Mouse (Mus musculus) lung, embryonic 16.5 days (tissue): ENCODE data around the gene Sgce. TPM values are rescaled to one million over a fixed set of nuclear protein-coding genes. Genes with fewer than 3 reads are reported as not detected.
"Not testable (repeated sequence)": the region's sequence is repeated elsewhere in the genome, so short reads cannot be mapped to it uniquely, and the experiment has no call there.

Experiments used
- ATAC-seq: fragments of 200-750 bp; cut with Nextera tagmentation; 2 replicates; pipeline ENCODE4 v1.8.0; 2017; ENCODE audit warnings: low read depth, mild to moderate bottlenecking, moderate library complexity
- H3K27ac ChIP-seq: fragments of 300-500 bp; sonication (generic); 2 replicates; pipeline ENCODE4 v1.5.1; 2014; ENCODE audit warnings: mild to moderate bottlenecking, control low read depth, low read length
- H3K27me3 ChIP-seq: fragments of 300-500 bp; sonication (generic); 2 replicates; pipeline ENCODE4 v1.6.1; 2014; ENCODE audit warnings: low read depth, low read length, mixed read lengths; ENCODE audit not compliant: control insufficient read depth, insufficient read depth
- H3K36me3 ChIP-seq: fragments of 300-500 bp; sonication (generic); 2 replicates; pipeline ENCODE4 v1.6.1; 2014; ENCODE audit warnings: low read length; ENCODE audit not compliant: control insufficient read depth, insufficient read depth
- H3K4me1 ChIP-seq: fragments of 300-500 bp; sonication (generic); replicated peaks from 2 replicates; pipeline ENCODE4 v1.6.1; 2014; ENCODE audit warnings: low read length, mixed read lengths; ENCODE audit not compliant: control insufficient read depth, insufficient read depth
- H3K4me2 ChIP-seq: fragments of 300-500 bp; sonication (generic); 2 replicates; pipeline ENCODE4 v1.6.1; 2014; ENCODE audit warnings: low read depth, low read length, control low read depth
- H3K4me3 ChIP-seq: fragments of 300-500 bp; sonication (generic); 2 replicates; pipeline ENCODE4 v1.5.1; 2014; ENCODE audit warnings: mild to moderate bottlenecking, low read length, control low read depth
- H3K9ac ChIP-seq: fragments of 300-500 bp; sonication (generic); 2 replicates; pipeline ENCODE4 v1.6.1; 2014; ENCODE audit warnings: low read length, control low read depth
- H3K9me3 ChIP-seq: fragments of 300-500 bp; sonication (generic); 2 replicates; pipeline ENCODE4 v1.6.1; 2016; ENCODE audit warnings: low read length; ENCODE audit not compliant: control insufficient read depth
- WGBS: fragments of 180-500 bp; shearing (Covaris S2); extraction: QIAGEN DNeasy Blood & Tissue Kit; methylation state at CpG from one replicate; pipeline ENCODE4 v1.1.7; 2014; 5-methylcytosine and 5-hydroxymethylcytosine counted together
- polyA plus RNA-seq: library from polyadenylated mRNA; unstranded; fragments of >200 nt; fragmentation: Nextera tagmentation; extraction: Ambion mirVana; gene quantifications from 2 replicates; pipeline ENCODE4 v1.2.1, GENCODE M21; 2015

Sgce gene
- polyA plus RNA-seq, 1 experiment from 2014 or later = 78.0 TPM

- ATAC-seq = no peak
- Histone ChIP-seq H3K9me3 (no peaks in the 10 kb centered on the region), H3K36me3 (no peaks in the 10 kb centered on the region), H3K9ac (no peak overlapping the region), H3K4me1 (no peaks in the 10 kb centered on the region), H3K4me3 (no peak overlapping the region), H3K27me3 (no peaks in the 10 kb centered on the region), H3K27ac (no peak overlapping the region), H3K4me2 (no peak overlapping the region)
- 94% methylated on average over 1 of the region's 1 CpGs for WGBS
Measured at GRCm38 (mm10) chr6:4677356-4677761, 69.6 kb downstream of the Sgce start.

DNA sequence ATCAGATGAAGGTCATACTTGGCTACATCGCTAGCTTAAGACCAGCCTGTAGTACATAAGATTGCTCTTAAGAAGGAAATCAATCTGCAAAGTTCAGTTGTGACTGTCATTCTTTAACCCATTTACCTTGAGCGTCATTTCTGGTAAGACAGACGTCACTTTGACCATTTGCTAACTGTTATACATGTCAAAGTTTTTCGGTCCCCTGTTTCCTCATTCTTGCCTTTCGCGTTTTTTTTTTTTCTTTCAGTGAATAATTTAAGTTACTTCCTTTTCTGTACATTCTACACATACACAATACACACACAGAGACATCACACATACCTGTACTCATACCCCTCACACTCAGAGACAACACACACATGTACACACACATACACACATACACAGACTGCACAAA, 81.9 kb downstream of the Sgce start:
- Histone ChIP-seq H3K36me3 (no peaks in the 10 kb centered on the region), H3K4me1 (no peaks in the 10 kb centered on the region), H3K9me3 (no peaks in the 10 kb centered on the region), H3K4me3 (no peak overlapping the region), H3K4me2 (no peak overlapping the region), H3K27me3 (no peaks in the 10 kb centered on the region), H3K9ac (no peak overlapping the region), H3K27ac (no peak overlapping the region)
- WGBS = 91% methylated on average over 6 of the region's 6 CpGs
- no peak for ATAC-seq

- ATAC-seq = no peak
- no peaks in the 10 kb centered on the region for H3K27me3 ChIP-seq
- WGBS = 50% methylated on average over 2 of the region's 2 CpGs
- H3K27ac ChIP-seq = no peak overlapping the region
- H3K9me3 ChIP-seq = no peaks in the 10 kb centered on the region
- no peak overlapping the region for H3K9ac ChIP-seq
- no peaks in the 10 kb centered on the region for H3K4me1 ChIP-seq
- H3K36me3 ChIP-seq = no peaks in the 10 kb centered on the region
- H3K4me2 ChIP-seq = no peak overlapping the region
- H3K4me3 ChIP-seq = no peak overlapping the region
Measured at GRCm38 (mm10) chr6:4664313-4664712, 82.7 kb downstream of the Sgce start.

GRCm38 (mm10) chr6:4663516-4663915, 83.5 kb downstream of the Sgce start:
- 52% methylated on average over 2 of the region's 2 CpGs for WGBS
- Histone ChIP-seq H3K27ac (no peak overlapping the region), H3K9me3 (no peaks in the 10 kb centered on the region), H3K4me2 (no peak overlapping the region), H3K36me3 (no peaks in the 10 kb centered on the region), H3K4me3 (no peak overlapping the region), H3K27me3 (no peaks in the 10 kb centered on the region), H3K4me1 (no peaks in the 10 kb centered on the region), H3K9ac (no peak overlapping the region)
- no peak for ATAC-seq

- H3K4me1 ChIP-seq = no peaks in the 10 kb centered on the region
- no peak overlapping the region for H3K9ac ChIP-seq
- H3K36me3 ChIP-seq = no peaks in the 10 kb centered on the region
- H3K4me3 ChIP-seq = no peak overlapping the region
- no peaks in the 10 kb centered on the region for H3K9me3 ChIP-seq
- H3K27me3 ChIP-seq = no peaks in the 10 kb centered on the region
- ATAC-seq = no peak
- no peak overlapping the region for H3K27ac ChIP-seq
- 70% methylated on average over 13 of the region's 13 CpGs for WGBS
- H3K4me2 ChIP-seq = no peak overlapping the region
Measured at GRCm38 (mm10) chr6:4658861-4659260, 88.1 kb downstream of the Sgce start.

GRCm38 (mm10) chr6:4655924-4656323, 91.1 kb downstream of the Sgce start:
- H3K36me3 ChIP-seq = no peaks in the 10 kb centered on the region
- no peak overlapping the region for H3K9ac ChIP-seq
- H3K4me3 ChIP-seq = no peak overlapping the region
- no peaks in the 10 kb centered on the region for H3K27me3 ChIP-seq
- no peak overlapping the region for H3K4me2 ChIP-seq
- ATAC-seq = 0 out of 2 replicates have a peak, but pooled peaks have one; percentile 28
- WGBS = 78% methylated on average over 4 of the region's 4 CpGs
- H3K9me3 ChIP-seq = no peaks in the 10 kb centered on the region
- H3K27ac ChIP-seq = no peak overlapping the region
- H3K4me1 ChIP-seq = no peaks in the 10 kb centered on the region

GRCm38 (mm10) chr6:4655466-4655865, 91.5 kb downstream of the Sgce start:
- H3K27me3 ChIP-seq = no peaks in the 10 kb centered on the region
- H3K9ac ChIP-seq = no peak overlapping the region
- WGBS = 29% methylated on average over 5 of the region's 5 CpGs
- H3K4me2 ChIP-seq = no peak overlapping the region
- no peak for ATAC-seq
- no peak overlapping the region for H3K4me3 ChIP-seq
- H3K9me3 ChIP-seq = no peaks in the 10 kb centered on the region
- no peaks in the 10 kb centered on the region for H3K36me3 ChIP-seq
- H3K27ac ChIP-seq = no peak overlapping the region
- H3K4me1 ChIP-seq = no peaks in the 10 kb centered on the region

- not testable (repeated sequence) for H3K27ac ChIP-seq, H3K27me3 ChIP-seq, H3K4me3 ChIP-seq, ATAC-seq, H3K36me3 ChIP-seq, H3K4me1 ChIP-seq, H3K4me2 ChIP-seq, H3K9ac ChIP-seq, H3K9me3 ChIP-seq
- 94% methylated on average over 12 of the region's 12 CpGs for WGBS
Measured at GRCm38 (mm10) chr6:4653741-4654140, 93.3 kb downstream of the Sgce start.

DNA sequence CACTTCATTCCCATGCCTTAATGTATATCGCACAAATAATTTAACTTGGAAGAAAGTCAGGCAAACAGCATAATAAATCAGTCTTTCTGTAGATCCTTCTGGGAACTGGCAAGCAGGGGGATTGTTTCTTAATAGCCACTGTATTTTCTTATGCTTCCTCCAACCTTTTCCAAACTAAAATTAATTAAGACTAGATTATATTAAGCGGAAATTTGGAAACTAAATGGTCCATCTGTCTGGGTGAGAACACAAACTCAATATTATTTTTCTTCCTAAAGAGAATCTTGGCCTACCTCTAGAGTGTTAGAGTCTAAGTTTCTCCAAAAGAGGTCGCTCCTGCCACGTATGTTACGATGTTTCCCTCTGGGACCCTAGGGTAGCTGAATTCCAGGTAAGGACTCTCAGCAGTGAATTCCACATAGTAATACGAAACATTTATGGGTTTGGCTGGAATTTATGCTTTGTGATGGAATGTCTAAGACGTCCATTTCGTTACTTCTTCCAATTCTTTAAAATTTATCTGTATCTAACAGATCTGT, 94.3 kb downstream of the Sgce start:
- H3K36me3 ChIP-seq = no peaks in the 10 kb centered on the region
- H3K27me3 ChIP-seq = no peaks in the 10 kb centered on the region
- H3K9ac ChIP-seq = no peak overlapping the region
- H3K4me3 ChIP-seq = no peak overlapping the region
- no peak for ATAC-seq
- H3K9me3 ChIP-seq = no peaks in the 10 kb centered on the region
- no peak overlapping the region for H3K4me2 ChIP-seq
- H3K27ac ChIP-seq = no peak overlapping the region
- no peaks in the 10 kb centered on the region for H3K4me1 ChIP-seq
- WGBS = 79% methylated on average over 8 of the region's 8 CpGs

DNA sequence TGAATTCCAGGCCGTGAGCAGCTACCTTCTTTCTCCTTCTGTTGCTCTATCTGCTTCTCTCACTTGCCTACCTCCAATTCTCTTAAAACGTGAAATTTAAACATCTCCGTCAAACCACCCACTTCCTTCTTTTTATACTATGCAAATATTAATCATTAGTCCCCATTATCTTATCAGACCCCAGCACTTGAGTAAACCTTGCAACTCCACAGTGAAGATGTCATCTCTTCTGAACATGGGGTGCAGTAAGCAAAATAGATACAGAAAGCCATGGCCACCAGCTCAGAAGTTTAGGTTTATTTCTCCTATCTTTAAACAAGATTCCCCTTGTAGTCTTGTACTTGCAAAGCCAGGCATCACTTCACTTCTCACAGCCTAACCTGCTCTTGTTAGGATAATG, 99.7 kb downstream of the Sgce start:
- Histone ChIP-seq H3K27ac (no peak overlapping the region), H3K9me3 (no peaks in the 10 kb centered on the region), H3K4me1 (no peaks in the 10 kb centered on the region), H3K9ac (no peak overlapping the region), H3K27me3 (no peaks in the 10 kb centered on the region), H3K36me3 (no peaks in the 10 kb centered on the region), H3K4me2 (no peak overlapping the region), H3K4me3 (no peak overlapping the region)
- ATAC-seq = no peak
- 45% methylated on average over 3 of the region's 3 CpGs for WGBS
